Mouse (Mus musculus) neural tube, embryonic 15.5 days (tissue): ENCODE measurements around the gene Gm6760. TPM values are rescaled to one million over a fixed set of nuclear protein-coding genes. Genes with fewer than 3 reads are reported as not detected.

ENCODE experiments used
- ATAC-seq: fragments of 200-750 bp; cut with Nextera tagmentation; 2 replicates; pipeline ENCODE4 v1.8.0; 2017; ENCODE audit warnings: mild to moderate bottlenecking, moderate TSS enrichment, moderate library complexity; ENCODE audit not compliant: low FRiP score
- H3K27ac ChIP-seq: fragments of 300-500 bp; sonication (generic); replicated peaks from 2 replicates; pipeline ENCODE4 v1.5.1; 2015; ENCODE audit warnings: mild to moderate bottlenecking, inconsistent platforms
- H3K27me3 ChIP-seq: fragments of 300-500 bp; sonication (generic); replicated peaks from 2 replicates; pipeline ENCODE4 v1.6.1; 2015; ENCODE audit warnings: inconsistent platforms
- H3K36me3 ChIP-seq: fragments of 300-500 bp; sonication (generic); 2 replicates; pipeline ENCODE4 v1.6.1; 2015; ENCODE audit warnings: inconsistent platforms
- H3K4me1 ChIP-seq: fragments of 300-500 bp; sonication (generic); 2 replicates; pipeline ENCODE4 v1.6.1; 2015; ENCODE audit warnings: inconsistent platforms
- H3K4me2 ChIP-seq: fragments of 300-500 bp; sonication (generic); 2 replicates; pipeline ENCODE4 v1.6.1; 2015; ENCODE audit warnings: inconsistent platforms, mild to moderate bottlenecking, moderate library complexity
- H3K4me3 ChIP-seq: fragments of 300-500 bp; sonication (generic); replicated peaks from 2 replicates; pipeline ENCODE4 v1.5.1; 2015; ENCODE audit warnings: mild to moderate bottlenecking, inconsistent platforms
- H3K9ac ChIP-seq: fragments of 300-500 bp; sonication (generic); replicated peaks from 2 replicates; pipeline ENCODE4 v1.6.1; 2015; ENCODE audit warnings: mild to moderate bottlenecking, inconsistent platforms
- H3K9me3 ChIP-seq: fragments of 300-500 bp; sonication (generic); replicated peaks from 2 replicates; pipeline ENCODE4 v1.6.1; 2016; ENCODE audit warnings: inconsistent platforms
- WGBS: fragments of 180-500 bp; shearing (Covaris S2); methylation state at CpG from one replicate; pipeline ENCODE4 v1.1.7; 2015; ENCODE audit warnings: mixed read lengths; 5-methylcytosine and 5-hydroxymethylcytosine counted together
- polyA plus RNA-seq: library from polyadenylated mRNA; unstranded; fragments of >200 nt; fragmentation: Nextera tagmentation; extraction: Ambion mirVana; gene quantifications from 2 replicates; pipeline ENCODE4 v1.2.1, GENCODE M21; 2015

Gene Gm6760
- not detected in 2 replicates for polyA plus RNA-seq

GRCm38 (mm10) chrX:64152098-64152497, at the start of gene Gm6760:
Gene Gm6760, minus strand, starts transcription at chrX:64152198.
- no peak for ATAC-seq
- Histone ChIP-seq H3K9me3 (no peaks in the 10 kb centered on the region), H3K4me2 (no peak within 1 kb of the TSS), H3K4me3 (no peak within 1 kb of the TSS), H3K36me3 (no peaks in the 10 kb centered on the region), H3K27ac (no peak within 1 kb of the TSS), H3K27me3 (no peaks in the 10 kb centered on the region), H3K9ac (no peak within 1 kb of the TSS), H3K4me1 (no peaks in the 10 kb centered on the region)
- 71% methylated on average over 2 of the region's 2 CpGs for WGBS

- H3K27me3 ChIP-seq = no peaks in the 10 kb centered on the region
- no peak overlapping the region for H3K9ac ChIP-seq
- no peak for ATAC-seq
- H3K9me3 ChIP-seq = no peaks in the 10 kb centered on the region
- H3K27ac ChIP-seq = no peak overlapping the region
- H3K4me1 ChIP-seq = no peaks in the 10 kb centered on the region
- H3K4me3 ChIP-seq = no peak overlapping the region
- H3K36me3 ChIP-seq = no peaks in the 10 kb centered on the region
- H3K4me2 ChIP-seq = no peak overlapping the region
Measured at GRCm38 (mm10) chrX:64181246-64181645, 29.2 kb upstream of the Gm6760 start.

GRCm38 (mm10) chrX:64173248-64173647, 21.2 kb upstream of the Gm6760 start, which contains the start of gene 3830417A13Rik:
Gene 3830417A13Rik, plus strand, starts transcription at chrX:64173548.
- Histone ChIP-seq H3K27me3 (no peaks in the 10 kb centered on the region), H3K4me3 (no peak within 1 kb of the TSS), H3K4me1 (no peaks in the 10 kb centered on the region), H3K4me2 (no peak within 1 kb of the TSS), H3K27ac (no peak within 1 kb of the TSS), H3K9me3 (no peaks in the 10 kb centered on the region), H3K36me3 (no peaks in the 10 kb centered on the region), H3K9ac (no peak within 1 kb of the TSS)
- no peak for ATAC-seq
- 89% methylated on average over 11 of the region's 11 CpGs for WGBS

Other genes with a start within 250 kb of the Gm6760 start
- gene 3830417A13Rik, start 21.4 kb upstream of the Gm6760 start, polyA plus RNA-seq = not detected in 2 replicates
- gene Slitrk4, start 124.8 kb upstream of the Gm6760 start, polyA plus RNA-seq = 21.0 and 24.0 TPM in 2 replicates